Mouse (Mus musculus) spleen, postnatal 10 days (tissue): ENCODE data around the gene Rab22a.
"Not testable (repeated sequence)": the region's sequence is repeated elsewhere in the genome, so short reads cannot be mapped to it uniquely, and the experiment has no call there.

Experiments
- DNase-seq, 2 experiments: peaks; one replicate each; pipeline ENCODE4 v3.0.0; 2021 to 2022; ENCODE audit warnings: low spot score in 2 of 2

Gene Rab22a

GRCm38 (mm10) chr2:173719115-173719514, 59.6 kb downstream of the Rab22a start, which contains the start of gene 1700010B08Rik:
Gene 1700010B08Rik (plus strand): TSS chr2:173719415.
- DNase-seq: not testable (repeated sequence)

- DNase-seq: peak in 1 of 2 experiments; percentile 42
Observed at GRCm38 (mm10) chr2:173722251-173722857, 62.8 kb downstream of the Rab22a start.

GRCm38 (mm10) chr2:173724382-173724781, 64.8 kb downstream of the Rab22a start:
- DNase-seq: no peak

- DNase-seq: no peak
Observed at GRCm38 (mm10) chr2:173724940-173725807, 65.6 kb downstream of the Rab22a start.

- no peak for DNase-seq
Observed at GRCm38 (mm10) chr2:173725819-173726218, 66.3 kb downstream of the Rab22a start.

GRCm38 (mm10) chr2:173730444-173730966, 70.9 kb downstream of the Rab22a start:
- no peak for DNase-seq

- no peak for DNase-seq
Observed at GRCm38 (mm10) chr2:173734426-173734825, 74.9 kb downstream of the Rab22a start.

GRCm38 (mm10) chr2:173737222-173737989, 77.8 kb downstream of the Rab22a start, which contains the start of gene Vapb:
Gene Vapb (plus strand): TSS chr2:173737511.
- peak; percentile 99 to 100 for DNase-seq

- no peak for DNase-seq
Observed at GRCm38 (mm10) chr2:173738232-173738631, 78.7 kb downstream of the Rab22a start.

GRCm38 (mm10) chr2:173739107-173739506, 79.5 kb downstream of the Rab22a start:
- no peak for DNase-seq

- no peak for DNase-seq
Observed at GRCm38 (mm10) chr2:173742090-173742489, 82.5 kb downstream of the Rab22a start.

- no peak for DNase-seq
Observed at GRCm38 (mm10) chr2:173742744-173743143, 83.2 kb downstream of the Rab22a start.

- no peak for DNase-seq
Observed at GRCm38 (mm10) chr2:173744070-173744815, 84.7 kb downstream of the Rab22a start.

GRCm38 (mm10) chr2:173748961-173749659, 89.5 kb downstream of the Rab22a start:
- no peak for DNase-seq

GRCm38 (mm10) chr2:173755433-173756144, 96.0 kb downstream of the Rab22a start:
- no peak for DNase-seq
